Mouse (Mus musculus): ENCODE results near the gene Dmrt3. TPM values are rescaled to one million over a fixed set of nuclear protein-coding genes. Genes with fewer than 3 reads are reported as not detected.
A peak's percentile ranks its signal among the peaks of the same experiment; 100 is the strongest.

The Dmrt3 gene
- polyA plus RNA-seq (2015; fragmentation: Nextera tagmentation; extraction: Ambion mirVana) = 0.15 and 0.41 TPM in 2 replicates

GRCm38 (mm10) chr19:25610015-25610410 is at the start of gene Dmrt3:
TSS of gene Dmrt3 (plus strand) at chr19:25610301.
- Histone ChIP-seq H3K36me3 (no peaks in the 10 kb centered on the region), H3K9ac (0 out of 2 replicates have a peak within 1 kb of the TSS, but pooled peaks have one; percentile 23), H3K27me3 (peaks cover 96% of the 10 kb centered on the region), H3K9me3 (replicated peaks) (no peaks in the 10 kb centered on the region), H3K4me1 (replicated peaks) (peaks cover 30% of the 10 kb centered on the region), H3K27ac (no peak within 1 kb of the TSS), H3K4me2 (peak within 1 kb of the TSS; percentile 73), H3K4me3 (peak within 1 kb of the TSS; percentile 42)
- ATAC-seq (replicated peaks; ENCODE audit: insufficient number of reproducible peaks, insufficient read depth, low FRiP score, low read depth) = no peak
- under 1% methylated on average over 29 of the region's 29 CpGs for WGBS

GRCm38 (mm10) chr19:25564430-25564829 is 45.7 kb upstream of the Dmrt3 start:
- Histone ChIP-seq H3K27me3 (peaks cover 29% of the 10 kb centered on the region), H3K4me1 (replicated peaks) (no peaks in the 10 kb centered on the region), H3K27ac (no peak overlapping the region), H3K9me3 (replicated peaks) (no peaks in the 10 kb centered on the region), H3K9ac (no peak overlapping the region), H3K4me2 (no peak overlapping the region), H3K36me3 (no peaks in the 10 kb centered on the region), H3K4me3 (no peak overlapping the region)
- 73% methylated on average over 12 of the region's 12 CpGs for WGBS
- ATAC-seq (replicated peaks; ENCODE audit: insufficient number of reproducible peaks, insufficient read depth, low FRiP score, low read depth) = no peak

GRCm38 (mm10) chr19:25569778-25570177 is 40.3 kb upstream of the Dmrt3 start:
- no peak for ATAC-seq (replicated peaks; ENCODE audit: insufficient number of reproducible peaks, insufficient read depth, low FRiP score, low read depth)
- H3K9ac ChIP-seq = no peak overlapping the region
- H3K4me3 ChIP-seq = no peak overlapping the region
- no peak overlapping the region for H3K27ac ChIP-seq
- H3K9me3 ChIP-seq (replicated peaks) = no peaks in the 10 kb centered on the region
- no peaks in the 10 kb centered on the region for H3K36me3 ChIP-seq
- no peak overlapping the region for H3K4me2 ChIP-seq
- H3K4me1 ChIP-seq (replicated peaks) = peaks cover 10% of the 10 kb centered on the region
- H3K27me3 ChIP-seq = peaks cover 41% of the 10 kb centered on the region
- 62% methylated on average over 7 of the region's 7 CpGs for WGBS

- no peak overlapping the region for H3K27ac ChIP-seq
- ATAC-seq (replicated peaks; ENCODE audit: insufficient number of reproducible peaks, insufficient read depth, low FRiP score, low read depth) = no peak
- peak overlapping the region; percentile 63 for H3K4me2 ChIP-seq
- no peak overlapping the region for H3K4me3 ChIP-seq
- peaks cover 25% of the 10 kb centered on the region for H3K4me1 ChIP-seq (replicated peaks)
- WGBS = 20% methylated on average over 10 of the region's 10 CpGs
- no peaks in the 10 kb centered on the region; the same call in 1 of the 2 replicates for H3K9me3 ChIP-seq (replicated peaks)
- no peaks in the 10 kb centered on the region for H3K36me3 ChIP-seq
- peaks cover 30% of the 10 kb centered on the region for H3K27me3 ChIP-seq
- no peak overlapping the region for H3K9ac ChIP-seq
Observed at GRCm38 (mm10) chr19:25574431-25574830, 35.7 kb upstream of the Dmrt3 start.

GRCm38 (mm10) chr19:25574981-25575814 is 34.9 kb upstream of the Dmrt3 start:
- peaks cover 25% of the 10 kb centered on the region for H3K4me1 ChIP-seq (replicated peaks)
- 3% methylated on average over 17 of the region's 17 CpGs for WGBS
- H3K9me3 ChIP-seq (replicated peaks) = no peaks in the 10 kb centered on the region; the same call in 1 of the 2 replicates
- peaks cover 26% of the 10 kb centered on the region for H3K27me3 ChIP-seq
- H3K4me2 ChIP-seq = peak overlapping the region; percentile 63
- peak overlapping the region; percentile 32 for H3K4me3 ChIP-seq
- no peak overlapping the region for H3K27ac ChIP-seq
- H3K9ac ChIP-seq = no peak overlapping the region
- H3K36me3 ChIP-seq = no peaks in the 10 kb centered on the region
- ATAC-seq (replicated peaks; ENCODE audit: insufficient number of reproducible peaks, insufficient read depth, low FRiP score, low read depth) = peak; percentile 57; the same call in 1 of the 2 replicates

GRCm38 (mm10) chr19:25578358-25578757 is 31.7 kb upstream of the Dmrt3 start:
- Histone ChIP-seq H3K27ac (no peak overlapping the region), H3K36me3 (no peaks in the 10 kb centered on the region), H3K4me3 (no peak overlapping the region), H3K4me2 (no peak overlapping the region), H3K9ac (no peak overlapping the region), H3K9me3 (replicated peaks) (no peaks in the 10 kb centered on the region; the same call in 1 of the 2 replicates), H3K27me3 (0 out of 2 replicates have a peak, but pooled peaks cover 11% of the 10 kb centered on the region), H3K4me1 (replicated peaks) (peaks cover 25% of the 10 kb centered on the region)
- WGBS = 92% methylated on average over 2 of the region's 2 CpGs
- ATAC-seq (replicated peaks; ENCODE audit: insufficient number of reproducible peaks, insufficient read depth, low FRiP score, low read depth) = no peak

GRCm38 (mm10) chr19:25579440-25579839 is 30.7 kb upstream of the Dmrt3 start:
- Histone ChIP-seq H3K4me1 (replicated peaks) (peaks cover 18% of the 10 kb centered on the region), H3K36me3 (no peaks in the 10 kb centered on the region), H3K9me3 (replicated peaks) (no peaks in the 10 kb centered on the region; the same call in 1 of the 2 replicates), H3K4me2 (no peak overlapping the region), H3K9ac (no peak overlapping the region), H3K4me3 (no peak overlapping the region), H3K27ac (no peak overlapping the region), H3K27me3 (peaks cover 17% of the 10 kb centered on the region)
- no peak for ATAC-seq (replicated peaks; ENCODE audit: insufficient number of reproducible peaks, insufficient read depth, low FRiP score, low read depth)
- WGBS = 87% methylated on average over 2 of the region's 2 CpGs

GRCm38 (mm10) chr19:25597717-25598232 is 12.3 kb upstream of the Dmrt3 start:
- H3K9me3 ChIP-seq (replicated peaks) = no peaks in the 10 kb centered on the region
- peaks cover 77% of the 10 kb centered on the region for H3K27me3 ChIP-seq
- no peak for ATAC-seq (replicated peaks; ENCODE audit: insufficient number of reproducible peaks, insufficient read depth, low FRiP score, low read depth)
- no peak overlapping the region for H3K9ac ChIP-seq
- H3K4me3 ChIP-seq = no peak overlapping the region
- H3K27ac ChIP-seq = no peak overlapping the region
- WGBS = 76% methylated on average over 3 of the region's 3 CpGs
- no peak overlapping the region for H3K4me2 ChIP-seq
- no peaks in the 10 kb centered on the region for H3K36me3 ChIP-seq
- H3K4me1 ChIP-seq (replicated peaks) = no peaks in the 10 kb centered on the region

GRCm38 (mm10) chr19:25598626-25599025 is 11.5 kb upstream of the Dmrt3 start:
- H3K27ac ChIP-seq = no peak overlapping the region
- H3K4me1 ChIP-seq (replicated peaks) = no peaks in the 10 kb centered on the region
- no peak overlapping the region for H3K4me2 ChIP-seq
- H3K9me3 ChIP-seq (replicated peaks) = no peaks in the 10 kb centered on the region
- H3K36me3 ChIP-seq = no peaks in the 10 kb centered on the region
- 19% methylated on average over 4 of the region's 4 CpGs for WGBS
- H3K9ac ChIP-seq = no peak overlapping the region
- H3K27me3 ChIP-seq = peaks cover 77% of the 10 kb centered on the region
- no peak overlapping the region for H3K4me3 ChIP-seq
- ATAC-seq (replicated peaks; ENCODE audit: insufficient number of reproducible peaks, insufficient read depth, low FRiP score, low read depth) = no peak

- no peak overlapping the region for H3K4me2 ChIP-seq
- H3K27me3 ChIP-seq = peaks cover 94% of the 10 kb centered on the region
- H3K36me3 ChIP-seq = no peaks in the 10 kb centered on the region
- H3K27ac ChIP-seq = no peak overlapping the region
- no peak overlapping the region for H3K4me3 ChIP-seq
- 14% methylated on average over 8 of the region's 8 CpGs for WGBS
- H3K9me3 ChIP-seq (replicated peaks) = no peaks in the 10 kb centered on the region
- no peak for ATAC-seq (replicated peaks; ENCODE audit: insufficient number of reproducible peaks, insufficient read depth, low FRiP score, low read depth)
- no peak overlapping the region for H3K9ac ChIP-seq
- H3K4me1 ChIP-seq (replicated peaks) = peaks cover 11% of the 10 kb centered on the region
Observed at GRCm38 (mm10) chr19:25601966-25602365, 8.1 kb upstream of the Dmrt3 start.

GRCm38 (mm10) chr19:25607461-25608205 is 2.5 kb upstream of the Dmrt3 start:
- no peak overlapping the region for H3K9ac ChIP-seq
- no peak for ATAC-seq (replicated peaks; ENCODE audit: insufficient number of reproducible peaks, insufficient read depth, low FRiP score, low read depth)
- no peak overlapping the region for H3K4me3 ChIP-seq
- peaks cover 30% of the 10 kb centered on the region for H3K4me1 ChIP-seq (replicated peaks)
- peaks cover 95% of the 10 kb centered on the region for H3K27me3 ChIP-seq
- no peak overlapping the region for H3K27ac ChIP-seq
- no peaks in the 10 kb centered on the region for H3K9me3 ChIP-seq (replicated peaks)
- H3K4me2 ChIP-seq = no peak overlapping the region
- no peaks in the 10 kb centered on the region for H3K36me3 ChIP-seq
- 3% methylated on average over 21 of the region's 21 CpGs for WGBS
